Mouse (Mus musculus): ENCODE measurements around the gene Notch3. TPM values are rescaled to one million over a fixed set of nuclear protein-coding genes. Genes with fewer than 3 reads are reported as not detected.
A peak's percentile ranks its signal among the peaks of the same experiment; 100 is the strongest.

Gene Notch3
- polyA plus RNA-seq, 1 experiment: 12.0 TPM

DNA sequence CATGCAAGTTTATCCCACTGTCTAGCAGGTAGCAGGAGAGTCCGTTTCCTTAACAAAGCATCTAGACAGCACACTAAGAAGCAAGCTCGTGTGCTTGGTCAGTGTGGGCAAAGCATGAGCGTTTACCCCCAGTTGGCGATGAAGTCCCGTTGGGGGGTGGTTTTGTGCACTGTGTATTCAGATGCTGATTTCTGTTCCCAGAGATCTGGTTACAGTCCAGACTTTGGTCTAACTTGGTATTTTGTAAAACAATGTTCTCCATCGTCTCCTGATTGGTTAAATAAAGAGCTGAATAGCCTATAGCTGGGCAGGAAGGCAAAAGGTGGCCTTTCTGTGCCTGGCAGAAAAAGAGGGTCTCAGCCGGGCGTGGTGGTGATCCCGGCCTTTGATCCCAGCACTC is 36.1 kb downstream of the Notch3 start:
- H3K36me3 ChIP-seq (ENCODE audit: control insufficient read depth, insufficient read depth, low read length): no peaks in the 10 kb centered on the region
- H3K27me3 ChIP-seq (replicated peaks; ENCODE audit: control insufficient read depth, insufficient read depth, low read length): no peaks in the 10 kb centered on the region
- H3K27ac ChIP-seq (ENCODE audit: insufficient read depth, low read depth, low read length): no peak overlapping the region
- DNase-seq: no peak
- WGBS: 95% methylated on average over 9 of the region's 9 CpGs
- no peaks in the 10 kb centered on the region for H3K4me1 ChIP-seq (ENCODE audit: control insufficient read depth, insufficient read depth, low read length)
- no peak for TF ChIP-seq POLR2A (IDR thresholded peaks at IDR 0.05; ENCODE audit: low read depth, low read length)
- no peak overlapping the region for H3K4me3 ChIP-seq (ENCODE audit: insufficient read depth, low read depth, low read length)

DNA sequence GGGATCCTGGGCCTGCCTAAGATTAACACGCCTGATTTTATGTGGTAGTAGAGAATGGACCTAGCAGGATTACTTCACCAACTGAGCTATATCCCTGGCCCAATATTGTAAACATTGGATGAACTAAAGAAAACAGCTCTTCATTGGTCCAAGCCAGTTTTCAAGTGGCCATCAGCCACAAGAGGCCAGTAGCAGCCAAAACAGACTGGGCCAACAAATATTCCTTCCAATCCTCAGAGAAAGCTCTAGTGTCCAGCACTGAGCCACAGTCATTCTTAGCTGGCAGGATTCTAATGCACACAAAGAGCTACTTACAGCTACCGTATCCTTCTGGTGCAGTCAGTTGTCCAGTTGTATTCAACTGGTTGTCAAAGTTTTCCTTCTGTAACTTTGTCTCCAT is 39.5 kb downstream of the Notch3 start:
- no peak overlapping the region for H3K4me3 ChIP-seq (ENCODE audit: insufficient read depth, low read depth, low read length)
- no peak for DNase-seq
- H3K36me3 ChIP-seq (ENCODE audit: control insufficient read depth, insufficient read depth, low read length): no peaks in the 10 kb centered on the region
- no peaks in the 10 kb centered on the region for H3K27me3 ChIP-seq (replicated peaks; ENCODE audit: control insufficient read depth, insufficient read depth, low read length)
- 92% methylated on average over 2 of the region's 2 CpGs for WGBS
- H3K4me1 ChIP-seq (ENCODE audit: control insufficient read depth, insufficient read depth, low read length): peaks cover 3% of the 10 kb centered on the region; the same call in 1 of the 2 replicates
- TF ChIP-seq CTCF (conservative IDR thresholded peaks at IDR 0.05; ENCODE audit: insufficient read depth, insufficient read length, low read depth, low read length) (no peak), POLR2A (IDR thresholded peaks at IDR 0.05; ENCODE audit: low read depth, low read length) (no peak)
- H3K27ac ChIP-seq (ENCODE audit: insufficient read depth, low read depth, low read length): no peak overlapping the region

DNA sequence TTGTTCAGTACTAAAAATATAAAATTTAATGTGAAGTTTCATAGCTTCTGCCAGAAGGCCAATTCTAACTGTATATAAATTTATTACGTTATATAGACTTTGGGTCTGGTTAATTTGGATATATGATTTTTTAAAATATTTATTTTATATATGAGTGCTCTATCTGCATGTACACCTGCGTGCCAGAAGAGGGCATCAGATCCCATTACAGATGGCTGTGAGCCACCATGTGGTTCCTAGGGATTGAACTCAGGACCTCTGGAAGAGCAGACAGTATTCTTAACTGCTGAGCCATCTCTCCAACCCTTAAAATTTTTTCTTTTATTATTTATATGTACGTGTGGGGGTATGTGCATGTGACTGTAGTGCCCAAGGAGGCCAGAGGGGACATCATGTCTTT is 41.2 kb downstream of the Notch3 start:
- H3K4me1 ChIP-seq (ENCODE audit: control insufficient read depth, insufficient read depth, low read length): peaks cover 13% of the 10 kb centered on the region
- DNase-seq: no peak
- H3K27me3 ChIP-seq (replicated peaks; ENCODE audit: control insufficient read depth, insufficient read depth, low read length): no peaks in the 10 kb centered on the region
- H3K4me3 ChIP-seq (ENCODE audit: insufficient read depth, low read depth, low read length): no peak overlapping the region
- no peak overlapping the region for H3K27ac ChIP-seq (ENCODE audit: insufficient read depth, low read depth, low read length)
- WGBS: 90% methylated on average over 3 of the region's 3 CpGs
- TF ChIP-seq POLR2A (IDR thresholded peaks at IDR 0.05; ENCODE audit: low read depth, low read length) (no peak), CTCF (conservative IDR thresholded peaks at IDR 0.05; ENCODE audit: insufficient read depth, insufficient read length, low read depth, low read length) (no peak)
- H3K36me3 ChIP-seq (ENCODE audit: control insufficient read depth, insufficient read depth, low read length): no peaks in the 10 kb centered on the region

DNA sequence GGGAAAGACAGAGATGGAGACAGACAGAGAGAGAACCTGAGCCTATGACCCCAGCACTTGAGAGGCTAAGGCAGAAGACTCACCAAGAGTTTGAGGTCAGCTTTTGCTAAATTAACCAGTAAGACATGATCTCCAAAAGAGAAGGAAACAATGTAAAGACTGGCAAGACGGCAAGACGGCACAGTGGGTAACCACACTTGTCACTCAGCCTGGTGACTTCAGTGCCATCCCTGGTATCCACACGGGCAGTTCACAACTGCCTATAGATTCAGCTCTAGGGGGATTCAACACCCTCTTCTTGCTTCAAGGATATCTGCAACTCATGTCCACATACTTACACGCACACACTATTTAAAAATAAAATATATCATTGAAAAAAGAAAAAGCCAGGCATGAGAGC is 43.1 kb downstream of the Notch3 start:
- no peak for DNase-seq
- WGBS: 98% methylated on average over 4 of the region's 4 CpGs
- TF ChIP-seq POLR2A (IDR thresholded peaks at IDR 0.05; ENCODE audit: low read depth, low read length): no peak
- no peak for TF ChIP-seq CTCF (conservative IDR thresholded peaks at IDR 0.05; ENCODE audit: insufficient read depth, insufficient read length, low read depth, low read length)
- H3K4me1 ChIP-seq (ENCODE audit: control insufficient read depth, insufficient read depth, low read length): peaks cover 15% of the 10 kb centered on the region
- no peak overlapping the region for H3K27ac ChIP-seq (ENCODE audit: insufficient read depth, low read depth, low read length)
- no peaks in the 10 kb centered on the region for H3K27me3 ChIP-seq (replicated peaks; ENCODE audit: control insufficient read depth, insufficient read depth, low read length)
- H3K36me3 ChIP-seq (ENCODE audit: control insufficient read depth, insufficient read depth, low read length): no peaks in the 10 kb centered on the region
- H3K4me3 ChIP-seq (ENCODE audit: insufficient read depth, low read depth, low read length): no peak overlapping the region

DNA sequence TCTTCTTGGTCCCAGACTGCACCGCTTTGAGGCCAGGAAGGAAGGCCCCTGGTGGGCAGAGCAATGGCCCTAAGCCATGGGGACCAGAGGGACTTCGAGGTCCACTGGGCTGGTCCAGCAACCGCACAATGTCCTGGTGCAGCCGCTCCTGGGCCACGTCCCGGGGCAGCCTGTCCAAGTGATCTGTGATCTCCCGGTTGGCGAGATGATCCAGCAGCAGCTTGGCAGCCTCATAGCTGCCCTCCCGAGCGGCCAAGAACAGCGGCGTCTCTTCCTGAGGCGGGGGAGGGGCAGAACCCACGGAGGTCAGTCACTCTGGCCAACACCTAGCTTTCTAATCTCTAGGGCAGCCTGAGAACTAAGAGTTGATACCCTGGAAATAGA is 44.1 kb downstream of the Notch3 start:
- no peak for TF ChIP-seq CTCF (conservative IDR thresholded peaks at IDR 0.05; ENCODE audit: insufficient read depth, insufficient read length, low read depth, low read length)
- no peak for TF ChIP-seq POLR2A (IDR thresholded peaks at IDR 0.05; ENCODE audit: low read depth, low read length)
- H3K4me3 ChIP-seq (ENCODE audit: insufficient read depth, low read depth, low read length): no peak overlapping the region
- peak; percentile 93 for DNase-seq
- 28% methylated on average over 14 of the region's 14 CpGs for WGBS
- H3K27me3 ChIP-seq (replicated peaks; ENCODE audit: control insufficient read depth, insufficient read depth, low read length): no peaks in the 10 kb centered on the region
- no peaks in the 10 kb centered on the region for H3K36me3 ChIP-seq (ENCODE audit: control insufficient read depth, insufficient read depth, low read length)
- H3K27ac ChIP-seq (ENCODE audit: insufficient read depth, low read depth, low read length): peak overlapping the region; percentile 40; the same call in 1 of the 2 replicates
- H3K4me1 ChIP-seq (ENCODE audit: control insufficient read depth, insufficient read depth, low read length): peaks cover 21% of the 10 kb centered on the region

DNA sequence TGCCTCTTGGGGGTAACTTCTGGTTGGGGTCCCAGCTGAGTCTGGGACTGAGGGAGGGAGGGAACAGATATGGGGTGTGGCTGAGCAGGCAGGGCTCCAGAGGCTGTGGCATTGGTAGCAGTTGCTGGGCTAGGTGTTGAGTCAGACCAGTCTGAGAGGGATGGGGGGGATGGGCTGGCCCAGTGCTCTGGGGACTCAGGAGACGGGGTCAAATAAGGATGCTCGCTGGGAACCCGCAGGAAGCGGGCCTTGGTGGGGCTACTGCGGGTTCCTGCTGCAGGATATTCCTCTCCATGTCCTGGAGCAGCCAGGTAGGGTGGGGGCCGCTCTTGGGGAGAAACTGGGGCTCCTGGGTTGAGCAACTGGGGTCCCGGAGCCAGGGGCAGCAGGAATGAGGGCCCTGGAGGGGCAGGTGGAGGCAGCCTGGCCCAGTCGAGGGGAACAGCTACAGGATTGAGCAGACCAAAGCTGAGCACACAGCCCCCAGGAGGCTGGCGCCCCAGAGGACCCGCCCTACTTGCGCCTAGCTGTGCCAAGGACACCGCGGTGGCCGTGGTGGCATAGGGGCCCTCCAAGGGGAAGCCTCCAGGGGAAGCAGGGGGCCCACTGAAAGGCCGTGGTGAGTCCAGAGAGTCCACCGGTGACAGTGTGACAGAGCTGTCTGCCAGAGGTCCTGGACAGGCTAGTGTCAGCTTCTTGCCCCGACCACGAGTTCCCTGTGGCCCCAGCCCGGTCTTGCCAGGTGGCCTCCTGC is 44.6 kb downstream of the Notch3 start:
- WGBS: 75% methylated on average over 19 of the region's 19 CpGs
- Histone ChIP-seq H3K27ac (ENCODE audit: insufficient read depth, low read depth, low read length) (peak overlapping the region; percentile 40; the same call in 1 of the 2 replicates), H3K4me1 (ENCODE audit: control insufficient read depth, insufficient read depth, low read length) (peaks cover 25% of the 10 kb centered on the region), H3K27me3 (replicated peaks; ENCODE audit: control insufficient read depth, insufficient read depth, low read length) (no peaks in the 10 kb centered on the region), H3K4me3 (ENCODE audit: insufficient read depth, low read depth, low read length) (no peak overlapping the region), H3K36me3 (ENCODE audit: control insufficient read depth, insufficient read depth, low read length) (no peaks in the 10 kb centered on the region)
- TF ChIP-seq CTCF (conservative IDR thresholded peaks at IDR 0.05; ENCODE audit: insufficient read depth, insufficient read length, low read depth, low read length) (no peak), POLR2A (IDR thresholded peaks at IDR 0.05; ENCODE audit: low read depth, low read length) (no peak)
- DNase-seq: no peak

DNA sequence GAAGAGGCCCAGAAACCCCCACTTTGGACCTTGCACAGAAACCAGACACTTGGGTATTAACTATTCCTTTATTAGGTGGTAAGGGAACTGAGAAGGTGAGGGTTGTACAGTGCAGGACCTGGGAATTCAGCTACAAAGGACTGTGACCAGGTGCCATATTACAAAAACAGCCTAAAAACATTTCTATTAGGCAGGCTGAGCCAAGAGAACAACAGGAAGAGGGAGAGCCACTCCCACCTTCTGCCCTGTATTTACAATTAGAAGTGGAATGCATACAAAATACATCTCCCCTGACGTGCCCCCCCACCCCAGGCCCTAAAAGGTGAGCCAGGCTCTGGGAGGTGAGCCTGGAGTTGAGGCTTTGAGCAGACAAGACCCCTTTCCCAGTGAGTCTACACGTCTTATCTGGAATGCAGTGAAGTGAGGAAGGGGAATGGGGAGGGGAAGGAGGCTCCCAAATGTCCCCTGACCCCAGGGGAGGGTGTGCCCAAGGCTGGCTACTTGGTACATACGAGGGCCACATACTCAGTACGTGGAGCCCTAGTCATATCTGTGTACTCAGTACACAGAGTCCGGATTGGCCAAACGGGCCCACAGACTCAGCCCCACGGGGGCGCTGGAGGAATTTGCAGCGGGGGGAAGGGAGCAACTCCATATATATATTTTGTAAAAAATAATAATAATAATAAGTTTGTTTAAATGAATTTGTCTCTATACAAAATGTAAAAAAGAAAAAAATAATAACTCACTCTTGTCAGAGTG is 45.7 kb downstream of the Notch3 start:
- peaks cover 30% of the 10 kb centered on the region for H3K4me1 ChIP-seq (ENCODE audit: control insufficient read depth, insufficient read depth, low read length)
- H3K4me3 ChIP-seq (ENCODE audit: insufficient read depth, low read depth, low read length): no peak overlapping the region
- no peaks in the 10 kb centered on the region for H3K27me3 ChIP-seq (replicated peaks; ENCODE audit: control insufficient read depth, insufficient read depth, low read length)
- H3K27ac ChIP-seq (ENCODE audit: insufficient read depth, low read depth, low read length): no peak overlapping the region; the same call in 1 of the 2 replicates
- TF ChIP-seq CTCF (conservative IDR thresholded peaks at IDR 0.05; ENCODE audit: insufficient read depth, insufficient read length, low read depth, low read length) (no peak), POLR2A (IDR thresholded peaks at IDR 0.05; ENCODE audit: low read depth, low read length) (no peak)
- WGBS: 78% methylated on average over 9 of the region's 9 CpGs
- DNase-seq: no peak
- H3K36me3 ChIP-seq (ENCODE audit: control insufficient read depth, insufficient read depth, low read length): no peaks in the 10 kb centered on the region

All from kidney, adult 2 months (tissue).